Mouse (Mus musculus) WW6 (cell line): ENCODE measurements around the gene Uxt.
A peak's percentile ranks its signal among the peaks of the same experiment; 100 is the strongest.

Source experiments
- DNase-seq: peaks from one replicate; pipeline ENCODE4 v3.0.0-alpha.2; 2013; ENCODE audit warnings: low read depth, low spot score

The Uxt gene

GRCm38 (mm10) chrX:20961477-20962378 is at the start of gene Uxt:
Uxt (minus strand) TSS chrX:20962017.
- peak; percentile 80 for DNase-seq

GRCm38 (mm10) chrX:20980901-20981300 is 19.1 kb upstream of the Uxt start:
- DNase-seq = no peak

- peak; percentile 69 for DNase-seq
Measured at GRCm38 (mm10) chrX:20950191-20950880, 11.5 kb downstream of the Uxt start, which contains the start of gene Elk1. Elk1 (minus strand) TSS chrX:20950608.

- DNase-seq = no peak
Measured at GRCm38 (mm10) chrX:20946055-20946454, 15.8 kb downstream of the Uxt start.

GRCm38 (mm10) chrX:20931963-20932362 is 29.9 kb downstream of the Uxt start:
- no peak for DNase-seq

GRCm38 (mm10) chrX:20931364-20931763 is 30.5 kb downstream of the Uxt start, which contains the start of gene Cfp:
Cfp (minus strand) TSS chrX:20931555.
- no peak for DNase-seq

GRCm38 (mm10) chrX:20929859-20930258 is 32.0 kb downstream of the Uxt start:
- no peak for DNase-seq

GRCm38 (mm10) chrX:20924976-20925375 is 36.8 kb downstream of the Uxt start:
- no peak for DNase-seq

GRCm38 (mm10) chrX:20923506-20923905 is 38.3 kb downstream of the Uxt start:
- no peak for DNase-seq

GRCm38 (mm10) chrX:20921366-20921765 is 40.5 kb downstream of the Uxt start:
- DNase-seq = no peak

GRCm38 (mm10) chrX:20920844-20921364 is 40.9 kb downstream of the Uxt start, which contains the start of gene Syn1:
Syn1 (minus strand) TSS chrX:20921004.
- peak; percentile 72 for DNase-seq

- DNase-seq = no peak
Measured at GRCm38 (mm10) chrX:20920249-20920843, 41.5 kb downstream of the Uxt start.

GRCm38 (mm10) chrX:20915075-20915474 is 46.7 kb downstream of the Uxt start:
- DNase-seq = no peak

GRCm38 (mm10) chrX:20913726-20914125 is 48.1 kb downstream of the Uxt start:
- DNase-seq = no peak

GRCm38 (mm10) chrX:20910074-20910473 is 51.7 kb downstream of the Uxt start:
- peak; percentile 24 for DNase-seq
